Mouse (Mus musculus) heart, postnatal 0 days (tissue): ENCODE results near the gene Ficd.

Experiments used
- CTCF ChIP-seq: IDR thresholded peaks from 2 replicates; pipeline ENCODE4 v1.5.1; 2016; ENCODE audit warnings: antibody characterized with exemption, control low read depth, low read depth
- EP300 ChIP-seq: IDR thresholded peaks from 2 replicates; pipeline ENCODE4 v1.6.1; 2016; ENCODE audit warnings: antibody characterized with exemption, low read depth

- no peak for TF ChIP-seq CTCF
- no peak for TF ChIP-seq EP300
These were observed 7.6 kb upstream of the Ficd start for GRCm38 (mm10) chr5:113728011-113728410.
